Mouse (Mus musculus) v-Abl transformed pro-B cells (cell line): Measurements from ENCODE around the gene Tex264.

Experiments used
- in situ Hi-C, 2 experiments: fragments of 400-800 bp; cut with MboI; formaldehyde crosslinking; loops; one replicate each; pipeline ENCODE4 v1.15.1; 2025; ENCODE audit not compliant: unreplicated experiment in 2 of 2

Gene Tex264

GRCm38 (mm10) chr9:106614616-106615015 is 71.1 kb downstream of the Tex264 start:
- in situ Hi-C loops = no loop called here

GRCm38 (mm10) chr9:106613951-106614350 is 71.8 kb downstream of the Tex264 start:
- in situ Hi-C loops = no loop called here

- in situ Hi-C loops = no loop called here
Observed at GRCm38 (mm10) chr9:106610727-106611126, 75.0 kb downstream of the Tex264 start.
